8 mouse cellular contexts compared by ENCODE assay signal in genomic region chr17:25433223-25433616, GRCm38 (mm10). TPM values are rescaled to one million over a fixed set of nuclear protein-coding genes. Genes with fewer than 3 reads are reported as not detected.
DNase-seq lines count a peak whose midpoint lies in the region; ATAC-seq and TF ChIP-seq lines count a peak whose summit lies in the region.

No protein-coding gene starts in this region.

- DNase-seq in kidney, adult 2 months, result no peak
- DNase-seq in kidney, adult 8-10 months, result no peak
- peak; percentile 70 for DNase-seq in brain, embryonic 14.5 days (ENCODE audit: low read depth)
- DNase-seq in heart, postnatal 0 days (ENCODE audit: low spot score), result no peak
- peak; percentile 24 for DNase-seq in liver, postnatal 0 days
- no peak for DNase-seq in cerebellum, postnatal 4 days (ENCODE audit: low spot score in 2 of 2)
- no peak for DNase-seq in frontal cortex, postnatal 25 days (ENCODE audit: low spot score in 2 of 2)

- peak overlapping the region; percentile 90 for H3K4me2 ChIP-seq in heart, postnatal 0 days (ENCODE audit: low read depth, low read length)
- peak overlapping the region; percentile 80 for H3K4me2 ChIP-seq in liver, postnatal 0 days (ENCODE audit: low read depth, low read length)

- no peak overlapping the region for H3K27ac ChIP-seq in kidney, adult 2 months (ENCODE audit: insufficient read depth, low read depth, low read length)
- H3K27ac ChIP-seq in heart, postnatal 0 days (ENCODE audit: low read depth), result peak overlapping the region; percentile 51
- no peak overlapping the region for H3K27ac ChIP-seq in liver, postnatal 0 days (ENCODE audit: low read depth)

- no peak for TF ChIP-seq POLR2A in kidney, adult 2 months (IDR thresholded peaks at IDR 0.05; ENCODE audit: low read depth, low read length)
- 0 out of 2 replicates have a peak, but pooled peaks have one; percentile 15 for TF ChIP-seq POLR2A in brain, embryonic 14.5 days (IDR thresholded peaks at IDR 0.05; ENCODE audit: borderline replicate concordance, extremely low read depth, insufficient read depth, insufficient read length, poor library complexity, severe bottlenecking)

- H3K36me3 ChIP-seq in kidney, adult 2 months (ENCODE audit: control insufficient read depth, insufficient read depth, low read length), result no peaks in the 10 kb centered on the region
- no peaks in the 10 kb centered on the region for H3K36me3 ChIP-seq in heart, postnatal 0 days (replicated peaks; ENCODE audit: control insufficient read depth, insufficient read depth, low read length)
- no peaks in the 10 kb centered on the region for H3K36me3 ChIP-seq in liver, postnatal 0 days (replicated peaks; ENCODE audit: insufficient read depth, low read length)

- no peaks in the 10 kb centered on the region for H3K4me1 ChIP-seq in kidney, adult 2 months (ENCODE audit: control insufficient read depth, insufficient read depth, low read length)
- peaks cover 33% of the 10 kb centered on the region for H3K4me1 ChIP-seq in heart, postnatal 0 days (ENCODE audit: control insufficient read depth, insufficient read depth)
- H3K4me1 ChIP-seq in liver, postnatal 0 days (ENCODE audit: insufficient read depth), result peaks cover 12% of the 10 kb centered on the region

- WGBS in kidney, adult 2 months, result 1% methylated on average over 40 of the region's 40 CpGs
- under 1% methylated on average over 40 of the region's 40 CpGs for WGBS in heart, postnatal 0 days
- WGBS in liver, postnatal 0 days (ENCODE audit: insufficient replicate concordance), result under 1% methylated on average over 36 of the region's 40 CpGs

- peaks cover 6% of the 10 kb centered on the region; the same call in 1 of the 2 replicates for H3K27me3 ChIP-seq in kidney, adult 2 months (replicated peaks; ENCODE audit: control insufficient read depth, insufficient read depth, low read length)
- H3K27me3 ChIP-seq in heart, postnatal 0 days (ENCODE audit: control insufficient read depth, insufficient read depth, low read length), result peaks cover 18% of the 10 kb centered on the region; the same call in 1 of the 2 replicates
- peaks cover 44% of the 10 kb centered on the region for H3K27me3 ChIP-seq in liver, postnatal 0 days (ENCODE audit: insufficient read depth, low read length)

- TF ChIP-seq CTCF in kidney, adult 2 months (conservative IDR thresholded peaks at IDR 0.05; ENCODE audit: insufficient read depth, insufficient read length, low read depth, low read length), result no peak
- TF ChIP-seq CTCF in brain, embryonic 14.5 days (IDR thresholded peaks at IDR 0.05; ENCODE audit: borderline replicate concordance, extremely low read depth, insufficient read depth, insufficient read length), result no peak
- no peak for TF ChIP-seq CTCF in heart, postnatal 0 days (IDR thresholded peaks at IDR 0.05; ENCODE audit: low read depth)
- TF ChIP-seq CTCF in liver, postnatal 0 days (IDR thresholded peaks at IDR 0.05; ENCODE audit: low read depth), result no peak

- peak overlapping the region; percentile 43; the same call in 1 of the 2 replicates for H3K4me3 ChIP-seq in kidney, adult 2 months (ENCODE audit: insufficient read depth, low read depth, low read length)
- H3K4me3 ChIP-seq in heart, postnatal 0 days (ENCODE audit: low read depth, low read length), result peak overlapping the region; percentile 70
- H3K4me3 ChIP-seq in liver, postnatal 0 days (ENCODE audit: low read depth, low read length), result peak overlapping the region; percentile 50

- H3K9ac ChIP-seq in heart, postnatal 0 days (replicated peaks; ENCODE audit: low read depth, low read length), result peak overlapping the region; percentile 72
- H3K9ac ChIP-seq in liver, postnatal 0 days (replicated peaks), result peak overlapping the region; percentile 40; the same call in 1 of the 2 replicates

- H3K9me3 ChIP-seq in heart, postnatal 0 days (replicated peaks; ENCODE audit: control insufficient read depth, low read length), result no peaks in the 10 kb centered on the region
- H3K9me3 ChIP-seq in liver, postnatal 0 days (ENCODE audit: low read length), result no peaks in the 10 kb centered on the region

- peak; percentile 10; the same call in 1 of the 2 replicates for ATAC-seq in heart, postnatal 0 days (ENCODE audit: insufficient read depth, low read depth)
- ATAC-seq in liver, postnatal 0 days, result peak; percentile 29; the same call in 1 of the 2 replicates
- ATAC-seq in inflammation-experienced regulatory T-cells, adult 6 months, result no peak

- TF ChIP-seq EP300 in heart, postnatal 0 days (IDR thresholded peaks at IDR 0.05; ENCODE audit: low read depth), result no peak
- TF ChIP-seq EP300 in liver, postnatal 0 days (IDR thresholded peaks at IDR 0.05; ENCODE audit: low read depth), result no peak

RNA-seq across cellular contexts. Expression of gene Cacna1h, which starts 0.4 kb away (rescaled TPM):
- 0.44 and 1.3 TPM in 2 replicates for polyA plus RNA-seq in kidney, adult 2 months (2012; rRNA removed)
- 90.4 and 118 TPM in 2 replicates for polyA plus RNA-seq in brain, embryonic 14.5 days (2012; rRNA removed)
- total RNA-seq in heart, postnatal 0 days (2014; rRNA removed; ENCODE audit: low replicate concordance), result 39.2 and 65.9 TPM in 2 replicates
- polyA plus RNA-seq in heart, postnatal 0 days (2015; fragmentation: Nextera tagmentation; extraction: Ambion mirVana), result 3.1 and 3.4 TPM in 2 replicates
- 0.15 and 0.17 TPM in 2 replicates for polyA plus RNA-seq in liver, postnatal 0 days (2015; fragmentation: Nextera tagmentation; extraction: Ambion mirVana)
- not detected for polyA plus RNA-seq in inflammation-experienced regulatory T-cells, adult 6 months (2017; shearing (Covaris generic))

RNA-seq across cellular contexts. Expression of gene Tekt4, which starts 21.2 kb away (rescaled TPM):
- 0.07 and 0.08 TPM in 2 replicates for polyA plus RNA-seq in kidney, adult 2 months (2012; rRNA removed)
- polyA plus RNA-seq in brain, embryonic 14.5 days (2012; rRNA removed), result 1.1 and 1.4 TPM in 2 replicates
- total RNA-seq in heart, postnatal 0 days (2014; rRNA removed; ENCODE audit: low replicate concordance), result 1.3 TPM in 1 of 2 replicates, not detected in the other
- 0.23 and 1.1 TPM in 2 replicates for polyA plus RNA-seq in heart, postnatal 0 days (2015; fragmentation: Nextera tagmentation; extraction: Ambion mirVana)
- 0.07 and 0.15 TPM in 2 replicates for polyA plus RNA-seq in liver, postnatal 0 days (2015; fragmentation: Nextera tagmentation; extraction: Ambion mirVana)
- not detected for polyA plus RNA-seq in inflammation-experienced regulatory T-cells, adult 6 months (2017; shearing (Covaris generic))

Comparison
In these comparisons a context has a peak if more than half of its experiments do, and no peak if none do; other contexts are left out.
1. DNase-seq: peak in brain, embryonic 14.5 days (single experiment) and liver, postnatal 0 days (single experiment); none in kidney, adult 2 months (single experiment), kidney, adult 8-10 months (0 of 2), heart, postnatal 0 days (single experiment), cerebellum, postnatal 4 days (0 of 2) and frontal cortex, postnatal 25 days (0 of 2).
2. RNA of gene Cacna1h, which starts 0.4 kb away (polyA plus RNA-seq): 90.4 to 118 TPM in brain, embryonic 14.5 days; 3.1 to 3.4 TPM in heart, postnatal 0 days, 0.44 to 1.3 TPM in kidney, adult 2 months, 0.15 to 0.17 TPM in liver, postnatal 0 days and not detected in inflammation-experienced regulatory T-cells, adult 6 months; every median in the first group is over 10 times any median in the second.
3. Peak in every context shown above with its lines, with median percentiles within 50 percentile points of each other: H3K4me3 ChIP-seq.